Mouse (Mus musculus): ENCODE measurements at regions not wholly inside any gene's neighbourhood (a gene's known extent, or its start where the extent isn't known, plus 50 kb on each side); places are given as distances from the start of the nearest gene placed in this dataset.

- no peak overlapping the region for H3K4me3 ChIP-seq
- no peak for ATAC-seq (ENCODE audit: insufficient number of reproducible peaks, insufficient read depth, low FRiP score, low TSS enrichment)
- no peaks in the 10 kb centered on the region for H3K4me1 ChIP-seq
- no peak overlapping the region for H3K9ac ChIP-seq
- no peaks in the 10 kb centered on the region for H3K27me3 ChIP-seq
- no peak overlapping the region for H3K27ac ChIP-seq
- H3K9me3 ChIP-seq: no peaks in the 10 kb centered on the region
- no peak overlapping the region for H3K4me2 ChIP-seq (replicated peaks)
- H3K36me3 ChIP-seq: no peaks in the 10 kb centered on the region
- WGBS: 84% methylated on average over 6 of the region's 6 CpGs
Observed at GRCm38 (mm10) chr10:114956257-114956656, 154.2 kb upstream of the Trhde start.

- H3K27me3 ChIP-seq: no peaks in the 10 kb centered on the region
- no peak overlapping the region for H3K9ac ChIP-seq
- no peaks in the 10 kb centered on the region for H3K9me3 ChIP-seq
- no peaks in the 10 kb centered on the region for H3K4me1 ChIP-seq
- no peaks in the 10 kb centered on the region for H3K36me3 ChIP-seq
- no peak overlapping the region for H3K4me3 ChIP-seq
- no peak overlapping the region for H3K4me2 ChIP-seq (replicated peaks)
- ATAC-seq (ENCODE audit: insufficient number of reproducible peaks, insufficient read depth, low FRiP score, low TSS enrichment): no peak
- H3K27ac ChIP-seq: no peak overlapping the region
Observed at GRCm38 (mm10) chr10:114955608-114956007, 153.5 kb upstream of the Trhde start.

DNA sequence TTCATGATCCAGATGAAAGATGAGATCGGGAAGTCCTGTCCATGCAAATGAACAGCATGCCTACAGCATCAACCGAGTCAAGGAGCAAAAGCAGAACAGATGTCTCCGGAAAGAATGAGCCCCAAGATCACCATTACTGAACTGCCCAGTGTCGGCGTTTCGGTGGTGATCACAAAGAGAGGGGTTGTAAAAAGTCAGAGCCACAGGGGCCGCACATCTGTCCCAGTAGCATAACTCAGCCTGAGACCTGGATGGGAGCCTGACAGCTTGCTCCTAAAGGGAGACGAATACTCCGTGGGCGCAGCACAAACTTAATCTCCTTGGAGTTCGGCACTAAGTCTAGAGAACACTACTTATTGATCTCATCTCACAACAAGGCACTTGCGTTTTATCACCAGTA is 151.3 kb upstream of the Trhde start:
- H3K36me3 ChIP-seq: no peaks in the 10 kb centered on the region
- H3K27ac ChIP-seq: no peak overlapping the region
- no peak for ATAC-seq (ENCODE audit: insufficient number of reproducible peaks, insufficient read depth, low FRiP score, low TSS enrichment)
- no peak overlapping the region for H3K4me2 ChIP-seq (replicated peaks)
- 74% methylated on average over 12 of the region's 12 CpGs for WGBS
- H3K4me1 ChIP-seq: no peaks in the 10 kb centered on the region
- no peaks in the 10 kb centered on the region for H3K9me3 ChIP-seq
- H3K27me3 ChIP-seq: no peaks in the 10 kb centered on the region
- H3K9ac ChIP-seq: no peak overlapping the region
- H3K4me3 ChIP-seq: no peak overlapping the region

DNA sequence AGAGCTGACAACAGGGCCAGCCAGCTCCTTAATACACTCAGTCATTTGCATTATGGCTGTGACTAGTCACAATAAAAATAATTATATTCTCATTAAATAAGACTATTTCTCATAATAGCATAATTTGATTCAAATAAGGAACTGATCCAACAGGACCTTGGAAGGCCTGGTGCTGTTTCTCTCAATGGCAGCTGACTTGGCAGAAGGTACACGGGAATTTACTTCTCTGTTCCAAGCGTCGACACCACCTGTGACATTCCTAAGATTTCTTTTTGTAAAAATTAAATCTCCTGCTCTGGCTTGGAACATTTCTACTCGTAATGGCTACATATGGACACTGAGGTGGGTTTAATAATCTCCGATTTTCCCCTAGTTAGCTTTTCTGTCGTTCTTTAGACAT is 147.1 kb upstream of the Trhde start:
- Histone ChIP-seq H3K9me3 (no peaks in the 10 kb centered on the region), H3K36me3 (no peaks in the 10 kb centered on the region), H3K9ac (no peak overlapping the region), H3K27me3 (no peaks in the 10 kb centered on the region), H3K4me1 (no peaks in the 10 kb centered on the region), H3K27ac (no peak overlapping the region), H3K4me2 (replicated peaks) (no peak overlapping the region), H3K4me3 (no peak overlapping the region)
- WGBS: 88% methylated on average over 6 of the region's 6 CpGs
- ATAC-seq (ENCODE audit: insufficient number of reproducible peaks, insufficient read depth, low FRiP score, low TSS enrichment): no peak

GRCm38 (mm10) chr10:114924746-114925145 is 122.6 kb upstream of the Trhde start:
- WGBS: 76% methylated on average over 2 of the region's 2 CpGs
- no peaks in the 10 kb centered on the region for H3K9me3 ChIP-seq

GRCm38 (mm10) chr10:114913971-114914370 is 111.9 kb upstream of the Trhde start:
- Histone ChIP-seq H3K4me2 (replicated peaks) (no peak overlapping the region), H3K9me3 (no peaks in the 10 kb centered on the region), H3K9ac (no peak overlapping the region), H3K4me3 (no peak overlapping the region), H3K4me1 (no peaks in the 10 kb centered on the region), H3K27me3 (no peaks in the 10 kb centered on the region), H3K27ac (no peak overlapping the region), H3K36me3 (no peaks in the 10 kb centered on the region)
- ATAC-seq (ENCODE audit: insufficient number of reproducible peaks, insufficient read depth, low FRiP score, low TSS enrichment): no peak
- 79% methylated on average over 3 of the region's 3 CpGs for WGBS

More at GRCm38 (mm10) chr10:114924746-114925145, 122.6 kb upstream of the Trhde start:
- ATAC-seq (ENCODE audit: insufficient number of reproducible peaks, insufficient read depth, low FRiP score, low TSS enrichment): no peak
- Histone ChIP-seq H3K4me2 (replicated peaks) (no peak overlapping the region), H3K4me3 (no peak overlapping the region), H3K4me1 (no peaks in the 10 kb centered on the region), H3K9ac (no peak overlapping the region), H3K27me3 (no peaks in the 10 kb centered on the region), H3K27ac (no peak overlapping the region), H3K36me3 (no peaks in the 10 kb centered on the region)

GRCm38 (mm10) chr10:114891916-114892315 is 89.8 kb upstream of the Trhde start:
- H3K4me2 ChIP-seq (replicated peaks): no peak overlapping the region
- no peaks in the 10 kb centered on the region for H3K9me3 ChIP-seq
- H3K27ac ChIP-seq: no peak overlapping the region
- WGBS: 81% methylated on average over 2 of the region's 2 CpGs
- H3K4me1 ChIP-seq: no peaks in the 10 kb centered on the region
- H3K4me3 ChIP-seq: no peak overlapping the region
- no peaks in the 10 kb centered on the region for H3K27me3 ChIP-seq
- no peaks in the 10 kb centered on the region for H3K36me3 ChIP-seq
- ATAC-seq (ENCODE audit: insufficient number of reproducible peaks, insufficient read depth, low FRiP score, low TSS enrichment): no peak
- H3K9ac ChIP-seq: no peak overlapping the region

- Histone ChIP-seq H3K4me2 (replicated peaks) (no peak overlapping the region), H3K4me1 (no peaks in the 10 kb centered on the region), H3K36me3 (no peaks in the 10 kb centered on the region), H3K9me3 (no peaks in the 10 kb centered on the region), H3K27me3 (no peaks in the 10 kb centered on the region), H3K4me3 (no peak overlapping the region), H3K27ac (no peak overlapping the region), H3K9ac (no peak overlapping the region)
- ATAC-seq (ENCODE audit: insufficient number of reproducible peaks, insufficient read depth, low FRiP score, low TSS enrichment): no peak
- WGBS: 87% methylated on average over 12 of the region's 12 CpGs
Observed at GRCm38 (mm10) chr10:114890726-114891430, 88.8 kb upstream of the Trhde start.

DNA sequence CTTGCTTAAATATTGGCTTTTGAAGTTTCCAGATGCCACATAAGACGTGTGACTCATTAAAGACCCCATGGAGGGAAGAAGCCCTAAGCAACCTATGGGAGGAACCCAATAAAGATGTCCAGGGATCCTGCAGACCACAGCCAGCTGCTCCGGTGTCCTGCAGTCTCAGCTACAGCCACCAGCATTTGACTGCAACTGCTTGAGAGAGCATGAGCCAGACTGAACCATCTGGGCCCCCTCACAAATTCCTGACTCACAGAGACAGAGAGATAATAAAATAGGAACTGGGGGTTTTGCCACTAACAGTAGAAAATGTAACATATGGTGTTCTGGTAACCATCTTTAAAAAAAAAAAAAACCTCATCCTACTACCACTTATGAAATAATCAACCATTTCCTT is 69.1 kb upstream of the Trhde start:
- WGBS: 81% methylated on average over 2 of the region's 2 CpGs
- H3K4me2 ChIP-seq (replicated peaks): no peak overlapping the region
- H3K27ac ChIP-seq: no peak overlapping the region
- no peak overlapping the region for H3K9ac ChIP-seq
- no peaks in the 10 kb centered on the region for H3K36me3 ChIP-seq
- no peaks in the 10 kb centered on the region for H3K27me3 ChIP-seq
- H3K9me3 ChIP-seq: no peaks in the 10 kb centered on the region
- H3K4me3 ChIP-seq: no peak overlapping the region
- no peaks in the 10 kb centered on the region for H3K4me1 ChIP-seq
- ATAC-seq (ENCODE audit: insufficient number of reproducible peaks, insufficient read depth, low FRiP score, low TSS enrichment): no peak

- no peaks in the 10 kb centered on the region for H3K4me1 ChIP-seq
- H3K9ac ChIP-seq: no peak overlapping the region
- no peak for ATAC-seq (ENCODE audit: insufficient number of reproducible peaks, insufficient read depth, low FRiP score, low TSS enrichment)
- no peak overlapping the region for H3K27ac ChIP-seq
- no peak overlapping the region for H3K4me3 ChIP-seq
- no peaks in the 10 kb centered on the region for H3K36me3 ChIP-seq
- H3K27me3 ChIP-seq: no peaks in the 10 kb centered on the region
- 0 out of 2 replicates have a peak, but pooled peaks cover 2% of the 10 kb centered on the region for H3K9me3 ChIP-seq
- WGBS: 68% methylated on average over 4 of the region's 4 CpGs
- no peak overlapping the region for H3K4me2 ChIP-seq (replicated peaks)
Observed at GRCm38 (mm10) chr10:114857166-114857565, 55.1 kb upstream of the Trhde start.

- Histone ChIP-seq H3K9me3 (0 out of 2 replicates have a peak, but pooled peaks cover 2% of the 10 kb centered on the region), H3K36me3 (no peaks in the 10 kb centered on the region)
Observed at GRCm38 (mm10) chr10:114852688-114853087, 50.6 kb upstream of the Trhde start.

More at GRCm38 (mm10) chr10:114852688-114853087, 50.6 kb upstream of the Trhde start:
- no peaks in the 10 kb centered on the region for H3K4me1 ChIP-seq
- H3K9ac ChIP-seq: no peak overlapping the region
- H3K4me3 ChIP-seq: no peak overlapping the region
- no peak for ATAC-seq (ENCODE audit: insufficient number of reproducible peaks, insufficient read depth, low FRiP score, low TSS enrichment)
- H3K27ac ChIP-seq: no peak overlapping the region
- H3K27me3 ChIP-seq: no peaks in the 10 kb centered on the region
- H3K4me2 ChIP-seq (replicated peaks): no peak overlapping the region

All from embryonic facial prominence, embryonic 12.5 days (tissue).